In the genomic region with DNA sequence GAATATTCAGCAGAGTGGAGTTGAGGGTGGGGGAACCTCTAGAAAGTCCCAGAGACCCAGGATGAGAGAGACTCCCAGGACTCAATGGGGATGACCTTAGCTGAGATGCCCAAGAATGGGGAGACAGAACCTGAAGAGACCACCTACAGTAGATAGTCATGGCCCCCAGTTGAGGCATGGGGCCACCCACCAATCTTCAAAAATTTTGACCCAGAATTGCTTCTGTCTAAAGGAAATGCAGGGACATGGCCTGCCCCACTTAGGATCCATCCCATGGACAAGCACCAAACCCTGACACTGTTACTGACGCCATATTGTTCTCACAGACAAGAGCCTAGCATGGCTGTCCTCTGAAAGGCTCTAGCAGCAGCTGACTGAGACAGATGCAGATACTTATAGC, we compare ENCODE assay signal across 27 mouse cellular contexts. TPM values are rescaled to one million over a fixed set of nuclear protein-coding genes. Genes with fewer than 3 reads are reported as not detected.
"Had no signal": no experiment of that assay in that cellular context is flagged by ENCODE, and none has a peak within 500 bp of the region (broad histone marks: within the 10 kb centered on the region; RNA-seq: fewer than 3 reads in every experiment).

No protein-coding gene starts in this region.

- H3K9me3 ChIP-seq: embryonic facial prominence, embryonic 10.5 days; embryonic facial prominence, embryonic 12.5 days; embryonic facial prominence, embryonic 13.5 days; embryonic facial prominence, embryonic 15.5 days; forebrain, embryonic 10.5 days; forebrain, embryonic 12.5 days; forebrain, embryonic 13.5 days; forebrain, embryonic 15.5 days had no signal

- H3K9ac ChIP-seq: embryonic facial prominence, embryonic 12.5 days; embryonic facial prominence, embryonic 13.5 days; embryonic facial prominence, embryonic 15.5 days; forebrain, embryonic 12.5 days; forebrain, embryonic 13.5 days; forebrain, embryonic 15.5 days; forebrain, postnatal 0 days had no signal

- H3K27me3 ChIP-seq: embryonic facial prominence, embryonic 12.5 days; embryonic facial prominence, embryonic 13.5 days; embryonic facial prominence, embryonic 15.5 days; forebrain, embryonic 12.5 days; forebrain, embryonic 13.5 days; forebrain, embryonic 15.5 days had no signal

- ATAC-seq: forebrain, embryonic 13.5 days; forebrain, embryonic 14.5 days; forebrain, embryonic 15.5 days; forebrain, embryonic 16.5 days; forebrain, postnatal 0 days had no signal

- H3K4me1 ChIP-seq: embryonic facial prominence, embryonic 10.5 days; embryonic facial prominence, embryonic 12.5 days; embryonic facial prominence, embryonic 13.5 days; embryonic facial prominence, embryonic 15.5 days; forebrain, embryonic 13.5 days; forebrain, embryonic 15.5 days had no signal

- H3K36me3 ChIP-seq: embryonic facial prominence, embryonic 10.5 days; embryonic facial prominence, embryonic 12.5 days; embryonic facial prominence, embryonic 13.5 days; embryonic facial prominence, embryonic 15.5 days; forebrain, embryonic 10.5 days; forebrain, embryonic 12.5 days; forebrain, embryonic 15.5 days had no signal

- H3K27ac ChIP-seq: embryonic facial prominence, embryonic 10.5 days; embryonic facial prominence, embryonic 12.5 days; embryonic facial prominence, embryonic 13.5 days; embryonic facial prominence, embryonic 15.5 days; forebrain, embryonic 10.5 days; forebrain, embryonic 12.5 days; forebrain, embryonic 13.5 days; forebrain, embryonic 15.5 days; gastrocnemius, adult 2 months had no signal

- H3K4me2 ChIP-seq: embryonic facial prominence, embryonic 12.5 days; embryonic facial prominence, embryonic 13.5 days; embryonic facial prominence, embryonic 15.5 days; forebrain, embryonic 12.5 days; forebrain, embryonic 13.5 days; forebrain, embryonic 15.5 days had no signal

- H3K4me3 ChIP-seq: embryonic facial prominence, embryonic 10.5 days; embryonic facial prominence, embryonic 12.5 days; embryonic facial prominence, embryonic 13.5 days; embryonic facial prominence, embryonic 15.5 days; erythroblast, embryonic 14.5 days; forebrain, embryonic 10.5 days; forebrain, embryonic 12.5 days; forebrain, embryonic 13.5 days; forebrain, embryonic 15.5 days; gastrocnemius, adult 2 months had no signal

- DNase-seq: cerebellum, adult 2 months; cerebellum, adult 8-10 months; cerebellum, adult 9-10 months; cerebellum, adult 9-11 months; cerebellum, postnatal 10 days; cerebellum, postnatal 14 days; cerebellum, postnatal 25 days; cerebellum, postnatal 36 days; embryo, embryonic 11 days; forebrain, postnatal 0 days; gastrocnemius, adult 2 months; gastrocnemius, postnatal 10 days; gastrocnemius, postnatal 14 days; gastrocnemius, postnatal 25 days; gastrocnemius, postnatal 36 days; heart, adult 18-20 months had no signal

RNA-seq across cellular contexts. Expression of a gene that starts 54.4 kb away (rescaled TPM):
- total RNA-seq: gastrocnemius, postnatal 25 days; gastrocnemius, postnatal 36 days had no signal
- polyA plus RNA-seq: erythroblast, embryonic 14.5 days had no signal
